Mouse (Mus musculus): ENCODE results near the gene Pfkfb3.
A peak's percentile ranks its signal among the peaks of the same experiment; 100 is the strongest.

The Pfkfb3 gene

GRCm38 (mm10) chr2:11501301-11502254, 52.3 kb downstream of the Pfkfb3 start:
- peak; percentile 70 to 86 for DNase-seq (ENCODE audit: low spot score in 2 of 2)

- no peak for DNase-seq (ENCODE audit: low spot score in 2 of 2)
These were observed 53.2 kb downstream of the Pfkfb3 start for GRCm38 (mm10) chr2:11500666-11501065.

- no peak for DNase-seq (ENCODE audit: low spot score in 2 of 2)
These were observed 57.3 kb downstream of the Pfkfb3 start for GRCm38 (mm10) chr2:11496601-11497031.

GRCm38 (mm10) chr2:11494841-11495255, 59.0 kb downstream of the Pfkfb3 start:
- DNase-seq (ENCODE audit: low spot score in 2 of 2), result no peak

GRCm38 (mm10) chr2:11492855-11493254, 61.0 kb downstream of the Pfkfb3 start:
- DNase-seq (ENCODE audit: low spot score in 2 of 2), result no peak

GRCm38 (mm10) chr2:11491471-11491870, 62.4 kb downstream of the Pfkfb3 start:
- no peak for DNase-seq (ENCODE audit: low spot score in 2 of 2)

GRCm38 (mm10) chr2:11490554-11490953, 63.3 kb downstream of the Pfkfb3 start:
- no peak for DNase-seq (ENCODE audit: low spot score in 2 of 2)

GRCm38 (mm10) chr2:11483226-11483625, 70.7 kb downstream of the Pfkfb3 start:
- no peak for DNase-seq (ENCODE audit: low spot score in 2 of 2)

- DNase-seq (ENCODE audit: low spot score in 2 of 2), result no peak
These were observed 71.5 kb downstream of the Pfkfb3 start for GRCm38 (mm10) chr2:11482364-11482763.

GRCm38 (mm10) chr2:11478960-11479359, 74.9 kb downstream of the Pfkfb3 start:
- no peak for DNase-seq (ENCODE audit: low spot score in 2 of 2)

GRCm38 (mm10) chr2:11475316-11475715, 78.6 kb downstream of the Pfkfb3 start:
- no peak for DNase-seq (ENCODE audit: low spot score in 2 of 2)

GRCm38 (mm10) chr2:11464661-11465099, 89.2 kb downstream of the Pfkfb3 start:
- no peak for DNase-seq (ENCODE audit: low spot score in 2 of 2)

GRCm38 (mm10) chr2:11460976-11461375, 92.9 kb downstream of the Pfkfb3 start:
- no peak for DNase-seq (ENCODE audit: low spot score in 2 of 2)

- DNase-seq (ENCODE audit: low spot score in 2 of 2), result no peak
These were observed 95.4 kb downstream of the Pfkfb3 start for GRCm38 (mm10) chr2:11458494-11458893.

GRCm38 (mm10) chr2:11457904-11458303, 96.0 kb downstream of the Pfkfb3 start:
- DNase-seq (ENCODE audit: low spot score in 2 of 2), result no peak

GRCm38 (mm10) chr2:11448711-11449110, 105.2 kb downstream of the Pfkfb3 start:
- DNase-seq (ENCODE audit: low spot score in 2 of 2), result no peak

- no peak for DNase-seq (ENCODE audit: low spot score in 2 of 2)
These were observed 106.0 kb downstream of the Pfkfb3 start for GRCm38 (mm10) chr2:11447865-11448264.

GRCm38 (mm10) chr2:11445722-11446121, 108.2 kb downstream of the Pfkfb3 start:
- no peak for DNase-seq (ENCODE audit: low spot score in 2 of 2)

GRCm38 (mm10) chr2:11441864-11442263, 112.0 kb downstream of the Pfkfb3 start:
- no peak for DNase-seq (ENCODE audit: low spot score in 2 of 2)

- no peak for DNase-seq (ENCODE audit: low spot score in 2 of 2)
These were observed 115.5 kb downstream of the Pfkfb3 start for GRCm38 (mm10) chr2:11438231-11438954.

GRCm38 (mm10) chr2:11436353-11436752, 117.5 kb downstream of the Pfkfb3 start:
- no peak for DNase-seq (ENCODE audit: low spot score in 2 of 2)

GRCm38 (mm10) chr2:11433353-11433752, 120.5 kb downstream of the Pfkfb3 start:
- DNase-seq (ENCODE audit: low spot score in 2 of 2), result no peak

- peak; percentile 1 to 5 for DNase-seq (ENCODE audit: low spot score in 2 of 2)
These were observed 124.3 kb downstream of the Pfkfb3 start for GRCm38 (mm10) chr2:11429538-11429937.

All from natural killer cell, adult 2 months (primary cell).